Mouse (Mus musculus): ENCODE measurements around the gene Taok3. TPM values are rescaled to one million over a fixed set of nuclear protein-coding genes. Genes with fewer than 3 reads are reported as not detected.

Taok3 gene
- polyA plus RNA-seq, 1 experiment from 2014 or later: 67.1 TPM

GRCm38 (mm10) chr5:117121657-117122056, 1.7 kb downstream of the Taok3 start:
- Histone ChIP-seq H3K27me3 (ENCODE audit: control insufficient read depth, insufficient read depth, low read depth, low read length) (peaks cover 9% of the 10 kb centered on the region), H3K9me3 (replicated peaks; ENCODE audit: control insufficient read depth, low read length, poor library complexity, severe bottlenecking) (no peaks in the 10 kb centered on the region), H3K4me1 (ENCODE audit: control insufficient read depth, insufficient read depth, low read length) (peaks cover 15% of the 10 kb centered on the region), H3K4me2 (ENCODE audit: low read length) (no peak overlapping the region; the same call in 1 of the 2 replicates), H3K27ac (ENCODE audit: low read length) (no peak overlapping the region), H3K36me3 (ENCODE audit: control insufficient read depth, insufficient read depth, low read length) (no peaks in the 10 kb centered on the region), H3K9ac (ENCODE audit: low read depth, low read length) (no peak overlapping the region), H3K4me3 (ENCODE audit: low read depth, low read length) (no peak overlapping the region)
- no peak for ATAC-seq
- WGBS: 8% methylated on average over 2 of the region's 2 CpGs

GRCm38 (mm10) chr5:117123102-117123501, 3.2 kb downstream of the Taok3 start:
- H3K27me3 ChIP-seq (ENCODE audit: control insufficient read depth, insufficient read depth, low read depth, low read length): peaks cover 9% of the 10 kb centered on the region
- no peak for ATAC-seq
- H3K9ac ChIP-seq (ENCODE audit: low read depth, low read length): no peak overlapping the region
- H3K9me3 ChIP-seq (replicated peaks; ENCODE audit: control insufficient read depth, low read length, poor library complexity, severe bottlenecking): no peaks in the 10 kb centered on the region
- WGBS: 88% methylated on average over 6 of the region's 6 CpGs
- no peaks in the 10 kb centered on the region for H3K36me3 ChIP-seq (ENCODE audit: control insufficient read depth, insufficient read depth, low read length)
- H3K4me2 ChIP-seq (ENCODE audit: low read length): no peak overlapping the region
- no peak overlapping the region for H3K27ac ChIP-seq (ENCODE audit: low read length)
- H3K4me1 ChIP-seq (ENCODE audit: control insufficient read depth, insufficient read depth, low read length): peaks cover 15% of the 10 kb centered on the region
- H3K4me3 ChIP-seq (ENCODE audit: low read depth, low read length): no peak overlapping the region

GRCm38 (mm10) chr5:117123840-117124239, 3.9 kb downstream of the Taok3 start:
- H3K4me3 ChIP-seq (ENCODE audit: low read depth, low read length): no peak overlapping the region
- H3K27me3 ChIP-seq (ENCODE audit: control insufficient read depth, insufficient read depth, low read depth, low read length): peaks cover 9% of the 10 kb centered on the region
- 93% methylated on average over 4 of the region's 4 CpGs for WGBS
- H3K36me3 ChIP-seq (ENCODE audit: control insufficient read depth, insufficient read depth, low read length): no peaks in the 10 kb centered on the region
- no peaks in the 10 kb centered on the region for H3K9me3 ChIP-seq (replicated peaks; ENCODE audit: control insufficient read depth, low read length, poor library complexity, severe bottlenecking)
- H3K9ac ChIP-seq (ENCODE audit: low read depth, low read length): no peak overlapping the region
- H3K4me2 ChIP-seq (ENCODE audit: low read length): no peak overlapping the region
- H3K27ac ChIP-seq (ENCODE audit: low read length): no peak overlapping the region
- H3K4me1 ChIP-seq (ENCODE audit: control insufficient read depth, insufficient read depth, low read length): peaks cover 15% of the 10 kb centered on the region
- no peak for ATAC-seq

GRCm38 (mm10) chr5:117125482-117126346, 5.8 kb downstream of the Taok3 start:
- no peak overlapping the region for H3K4me2 ChIP-seq (ENCODE audit: low read length)
- no peak overlapping the region for H3K4me3 ChIP-seq (ENCODE audit: low read depth, low read length)
- 83% methylated on average over 15 of the region's 16 CpGs for WGBS
- H3K27ac ChIP-seq (ENCODE audit: low read length): no peak overlapping the region
- no peak overlapping the region for H3K9ac ChIP-seq (ENCODE audit: low read depth, low read length)
- ATAC-seq: no peak
- peaks cover 10% of the 10 kb centered on the region for H3K4me1 ChIP-seq (ENCODE audit: control insufficient read depth, insufficient read depth, low read length)
- H3K27me3 ChIP-seq (ENCODE audit: control insufficient read depth, insufficient read depth, low read depth, low read length): peaks cover 9% of the 10 kb centered on the region
- no peaks in the 10 kb centered on the region for H3K36me3 ChIP-seq (ENCODE audit: control insufficient read depth, insufficient read depth, low read length)
- H3K9me3 ChIP-seq (replicated peaks; ENCODE audit: control insufficient read depth, low read length, poor library complexity, severe bottlenecking): no peaks in the 10 kb centered on the region

- H3K4me1 ChIP-seq (ENCODE audit: control insufficient read depth, insufficient read depth, low read length): no peaks in the 10 kb centered on the region
- no peak for ATAC-seq
- H3K4me3 ChIP-seq (ENCODE audit: low read depth, low read length): no peak overlapping the region
- H3K9me3 ChIP-seq (replicated peaks; ENCODE audit: control insufficient read depth, low read length, poor library complexity, severe bottlenecking): no peaks in the 10 kb centered on the region
- H3K36me3 ChIP-seq (ENCODE audit: control insufficient read depth, insufficient read depth, low read length): no peaks in the 10 kb centered on the region
- no peak overlapping the region for H3K9ac ChIP-seq (ENCODE audit: low read depth, low read length)
- H3K27ac ChIP-seq (ENCODE audit: low read length): no peak overlapping the region
- WGBS: 92% methylated on average over 4 of the region's 4 CpGs
- H3K4me2 ChIP-seq (ENCODE audit: low read length): no peak overlapping the region
- no peaks in the 10 kb centered on the region for H3K27me3 ChIP-seq (ENCODE audit: control insufficient read depth, insufficient read depth, low read depth, low read length)
These were observed 7.1 kb downstream of the Taok3 start for GRCm38 (mm10) chr5:117127051-117127450.

- Histone ChIP-seq H3K9ac (ENCODE audit: low read depth, low read length) (no peak overlapping the region), H3K4me1 (ENCODE audit: control insufficient read depth, insufficient read depth, low read length) (no peaks in the 10 kb centered on the region), H3K27ac (ENCODE audit: low read length) (no peak overlapping the region), H3K4me3 (ENCODE audit: low read depth, low read length) (no peak overlapping the region), H3K36me3 (ENCODE audit: control insufficient read depth, insufficient read depth, low read length) (no peaks in the 10 kb centered on the region), H3K9me3 (replicated peaks; ENCODE audit: control insufficient read depth, low read length, poor library complexity, severe bottlenecking) (no peaks in the 10 kb centered on the region), H3K27me3 (ENCODE audit: control insufficient read depth, insufficient read depth, low read depth, low read length) (no peaks in the 10 kb centered on the region), H3K4me2 (ENCODE audit: low read length) (no peak overlapping the region)
- ATAC-seq: no peak
- WGBS: 93% methylated on average over 15 of the region's 15 CpGs
These were observed 10.8 kb downstream of the Taok3 start for GRCm38 (mm10) chr5:117130726-117131125.

GRCm38 (mm10) chr5:117133446-117134065, 13.6 kb downstream of the Taok3 start:
- WGBS: 88% methylated on average over 17 of the region's 17 CpGs
- H3K27ac ChIP-seq (ENCODE audit: low read length): no peak overlapping the region
- H3K36me3 ChIP-seq (ENCODE audit: control insufficient read depth, insufficient read depth, low read length): no peaks in the 10 kb centered on the region
- no peak overlapping the region for H3K9ac ChIP-seq (ENCODE audit: low read depth, low read length)
- no peaks in the 10 kb centered on the region for H3K4me1 ChIP-seq (ENCODE audit: control insufficient read depth, insufficient read depth, low read length)
- H3K4me2 ChIP-seq (ENCODE audit: low read length): no peak overlapping the region
- H3K4me3 ChIP-seq (ENCODE audit: low read depth, low read length): no peak overlapping the region
- H3K27me3 ChIP-seq (ENCODE audit: control insufficient read depth, insufficient read depth, low read depth, low read length): no peaks in the 10 kb centered on the region
- no peaks in the 10 kb centered on the region for H3K9me3 ChIP-seq (replicated peaks; ENCODE audit: control insufficient read depth, low read length, poor library complexity, severe bottlenecking)
- no peak for ATAC-seq

- Histone ChIP-seq H3K27ac (ENCODE audit: low read length) (no peak overlapping the region), H3K36me3 (ENCODE audit: control insufficient read depth, insufficient read depth, low read length) (no peaks in the 10 kb centered on the region), H3K9me3 (replicated peaks; ENCODE audit: control insufficient read depth, low read length, poor library complexity, severe bottlenecking) (no peaks in the 10 kb centered on the region), H3K4me3 (ENCODE audit: low read depth, low read length) (no peak overlapping the region), H3K27me3 (ENCODE audit: control insufficient read depth, insufficient read depth, low read depth, low read length) (no peaks in the 10 kb centered on the region), H3K4me1 (ENCODE audit: control insufficient read depth, insufficient read depth, low read length) (no peaks in the 10 kb centered on the region), H3K9ac (ENCODE audit: low read depth, low read length) (no peak overlapping the region), H3K4me2 (ENCODE audit: low read length) (no peak overlapping the region)
- no peak for ATAC-seq
- 80% methylated on average over 19 of the region's 19 CpGs for WGBS
These were observed 14.3 kb downstream of the Taok3 start for GRCm38 (mm10) chr5:117134066-117134888.
